Mouse (Mus musculus) neutrophil, adult 83 days (primary cell): Measurements from ENCODE around the gene Amph. TPM values are rescaled to one million over a fixed set of nuclear protein-coding genes. Genes with fewer than 3 reads are reported as not detected.

ENCODE experiments used
- total RNA-seq, 2 experiments: library from RNA; stranded (reverse); gene quantifications; one replicate each; pipeline ENCODE4 v1.2.4; 2023

Amph gene
- total RNA-seq = not detected

DNA sequence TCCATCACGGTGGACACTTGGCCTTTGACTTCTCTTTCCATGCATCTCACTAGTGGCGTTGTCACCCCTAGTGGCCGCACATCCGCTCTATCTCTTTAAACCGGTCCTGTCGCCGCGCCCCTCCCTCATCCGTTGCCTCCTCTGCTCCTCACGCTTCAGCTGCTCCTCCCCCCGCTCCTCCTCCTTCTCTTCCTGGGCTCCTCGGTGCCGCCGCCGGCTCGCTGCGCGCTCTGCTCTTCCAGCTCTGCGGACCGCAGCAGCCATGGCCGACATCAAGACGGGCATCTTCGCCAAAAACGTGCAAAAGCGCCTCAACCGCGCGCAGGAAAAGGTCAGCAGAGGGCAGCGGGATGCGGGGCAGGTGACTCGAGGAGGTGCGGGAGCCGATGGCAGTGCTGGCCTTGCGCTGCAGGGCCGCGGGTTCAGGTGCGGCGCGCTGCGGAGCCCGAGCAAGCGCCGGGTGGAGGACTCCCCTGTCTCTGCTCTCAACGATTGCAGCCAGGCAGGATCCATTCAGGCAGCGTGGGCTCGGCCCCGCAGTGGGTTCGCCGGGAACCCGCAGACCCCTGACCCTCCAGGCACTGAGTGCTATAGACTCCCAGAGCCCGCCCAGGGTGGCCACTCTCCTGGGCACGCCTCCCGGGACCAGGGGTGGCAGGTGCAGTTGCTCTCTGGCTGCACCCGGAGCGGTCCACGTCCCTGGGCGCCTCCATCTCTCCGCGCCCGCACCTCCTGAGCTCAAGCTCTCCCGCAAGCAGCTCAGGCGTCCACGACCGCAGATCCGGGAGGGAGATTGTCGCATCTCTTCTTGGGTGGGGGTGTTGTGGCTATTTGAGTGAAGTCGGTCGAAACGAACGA is at the start of gene Amph:
TSS of gene Amph (plus strand) at position 35 of the 858 bp plus-strand sequence.

Other genes starting within 250 kb of the Amph start
- gene Vps41, start 230.9 kb upstream of the Amph start, total RNA-seq = 10 to 100 TPM; 28.4 to 33.4 TPM